Mouse (Mus musculus): Measurements from ENCODE around the gene Irgm1. TPM values are rescaled to one million over a fixed set of nuclear protein-coding genes. Genes with fewer than 3 reads are reported as not detected.

Gene Irgm1
- polyA plus RNA-seq, 1 experiment from 2014 or later: 2.2 TPM

- H3K27me3 ChIP-seq: peaks cover 28% of the 10 kb centered on the region
- ATAC-seq (ENCODE audit: insufficient number of reproducible peaks, insufficient read depth, low FRiP score, low TSS enrichment, low read depth): no peak
Measured at GRCm38 (mm10) chr11:48840805-48841204, 30.7 kb downstream of the Irgm1 start.

GRCm38 (mm10) chr11:48838879-48839680 is 32.4 kb downstream of the Irgm1 start:
- Histone ChIP-seq H3K9me3 (no peaks in the 10 kb centered on the region), H3K4me1 (replicated peaks) (peaks cover 13% of the 10 kb centered on the region; the same call in 1 of the 2 replicates), H3K9ac (replicated peaks) (no peak overlapping the region), H3K36me3 (no peaks in the 10 kb centered on the region), H3K4me3 (replicated peaks) (peak overlapping the region; percentile 92), H3K4me2 (peak overlapping the region; percentile 86), H3K27ac (no peak overlapping the region), H3K27me3 (peaks cover 26% of the 10 kb centered on the region)
- ATAC-seq (ENCODE audit: insufficient number of reproducible peaks, insufficient read depth, low FRiP score, low TSS enrichment, low read depth): no peak
- 70% methylated on average over 10 of the region's 10 CpGs for WGBS

More at GRCm38 (mm10) chr11:48840805-48841204, 30.7 kb downstream of the Irgm1 start:
- Histone ChIP-seq H3K4me3 (replicated peaks) (no peak overlapping the region), H3K4me2 (no peak overlapping the region), H3K9ac (replicated peaks) (no peak overlapping the region), H3K4me1 (replicated peaks) (peaks cover 13% of the 10 kb centered on the region; the same call in 1 of the 2 replicates), H3K27ac (no peak overlapping the region), H3K9me3 (no peaks in the 10 kb centered on the region), H3K36me3 (no peaks in the 10 kb centered on the region)

- Histone ChIP-seq H3K4me1 (replicated peaks) (peaks cover 13% of the 10 kb centered on the region; the same call in 1 of the 2 replicates), H3K9ac (replicated peaks) (peak overlapping the region; percentile 77), H3K4me3 (replicated peaks) (peak overlapping the region; percentile 92), H3K27me3 (peaks cover 26% of the 10 kb centered on the region), H3K27ac (no peak overlapping the region), H3K4me2 (peak overlapping the region; percentile 86), H3K9me3 (no peaks in the 10 kb centered on the region), H3K36me3 (no peaks in the 10 kb centered on the region)
- no peak for ATAC-seq (ENCODE audit: insufficient number of reproducible peaks, insufficient read depth, low FRiP score, low TSS enrichment, low read depth)
- WGBS: 3% methylated on average over 16 of the region's 16 CpGs
Measured at GRCm38 (mm10) chr11:48838181-48838797, 33.2 kb downstream of the Irgm1 start.

- H3K27ac ChIP-seq: 0 out of 2 replicates have a peak overlapping the region, but pooled peaks have one; percentile 5
- H3K9ac ChIP-seq (replicated peaks): peak overlapping the region; percentile 77
- no peaks in the 10 kb centered on the region for H3K9me3 ChIP-seq
- peaks cover 13% of the 10 kb centered on the region; the same call in 1 of the 2 replicates for H3K4me1 ChIP-seq (replicated peaks)
- peak; percentile 10; the same call in 1 of the 2 replicates for ATAC-seq (ENCODE audit: insufficient number of reproducible peaks, insufficient read depth, low FRiP score, low TSS enrichment, low read depth)
- no peaks in the 10 kb centered on the region for H3K36me3 ChIP-seq
- WGBS: under 1% methylated on average over 77 of the region's 77 CpGs
- H3K4me2 ChIP-seq: peak overlapping the region; percentile 86
- peak overlapping the region; percentile 92 for H3K4me3 ChIP-seq (replicated peaks)
- peaks cover 26% of the 10 kb centered on the region for H3K27me3 ChIP-seq
Measured at GRCm38 (mm10) chr11:48837310-48838180, 33.9 kb downstream of the Irgm1 start.

- WGBS: 4% methylated on average over 11 of the region's 11 CpGs
- peaks cover 26% of the 10 kb centered on the region for H3K27me3 ChIP-seq
- no peak for ATAC-seq (ENCODE audit: insufficient number of reproducible peaks, insufficient read depth, low FRiP score, low TSS enrichment, low read depth)
- no peaks in the 10 kb centered on the region for H3K36me3 ChIP-seq
- peak overlapping the region; percentile 92 for H3K4me3 ChIP-seq (replicated peaks)
- peaks cover 13% of the 10 kb centered on the region; the same call in 1 of the 2 replicates for H3K4me1 ChIP-seq (replicated peaks)
- H3K4me2 ChIP-seq: peak overlapping the region; percentile 86
- H3K9me3 ChIP-seq: no peaks in the 10 kb centered on the region
- peak overlapping the region; percentile 77 for H3K9ac ChIP-seq (replicated peaks)
- H3K27ac ChIP-seq: no peak overlapping the region
Measured at GRCm38 (mm10) chr11:48836990-48837309, 34.5 kb downstream of the Irgm1 start.

- H3K27me3 ChIP-seq: peaks cover 26% of the 10 kb centered on the region
- H3K9ac ChIP-seq (replicated peaks): no peak overlapping the region
- WGBS: 75% methylated on average over 6 of the region's 6 CpGs
- no peak overlapping the region for H3K4me3 ChIP-seq (replicated peaks)
- H3K9me3 ChIP-seq: no peaks in the 10 kb centered on the region
- ATAC-seq (ENCODE audit: insufficient number of reproducible peaks, insufficient read depth, low FRiP score, low TSS enrichment, low read depth): no peak
- H3K4me2 ChIP-seq: no peak overlapping the region
- H3K27ac ChIP-seq: no peak overlapping the region
- no peaks in the 10 kb centered on the region for H3K36me3 ChIP-seq
- peaks cover 13% of the 10 kb centered on the region; the same call in 1 of the 2 replicates for H3K4me1 ChIP-seq (replicated peaks)
Measured at GRCm38 (mm10) chr11:48835923-48836322, 35.6 kb downstream of the Irgm1 start.

GRCm38 (mm10) chr11:48833731-48834639 is 37.5 kb downstream of the Irgm1 start:
- H3K4me3 ChIP-seq (replicated peaks): peak overlapping the region; percentile 54
- 1% methylated on average over 30 of the region's 30 CpGs for WGBS
- peak overlapping the region; percentile 52; the same call in 1 of the 2 replicates for H3K9ac ChIP-seq (replicated peaks)
- no peaks in the 10 kb centered on the region for H3K9me3 ChIP-seq
- H3K27me3 ChIP-seq: peaks cover 17% of the 10 kb centered on the region
- no peaks in the 10 kb centered on the region for H3K36me3 ChIP-seq
- peaks cover 13% of the 10 kb centered on the region; the same call in 1 of the 2 replicates for H3K4me1 ChIP-seq (replicated peaks)
- ATAC-seq (ENCODE audit: insufficient number of reproducible peaks, insufficient read depth, low FRiP score, low TSS enrichment, low read depth): peak; percentile 72
- peak overlapping the region; percentile 62 for H3K4me2 ChIP-seq
- H3K27ac ChIP-seq: peak overlapping the region; percentile 41; the same call in 1 of the 2 replicates

GRCm38 (mm10) chr11:48833078-48833730 is 38.3 kb downstream of the Irgm1 start:
- peaks cover 8% of the 10 kb centered on the region; the same call in 1 of the 2 replicates for H3K4me1 ChIP-seq (replicated peaks)
- H3K9me3 ChIP-seq: no peaks in the 10 kb centered on the region
- no peaks in the 10 kb centered on the region for H3K36me3 ChIP-seq
- no peak for ATAC-seq (ENCODE audit: insufficient number of reproducible peaks, insufficient read depth, low FRiP score, low TSS enrichment, low read depth)
- no peak overlapping the region for H3K9ac ChIP-seq (replicated peaks)
- H3K4me3 ChIP-seq (replicated peaks): peak overlapping the region; percentile 54
- H3K4me2 ChIP-seq: peak overlapping the region; percentile 62
- peaks cover 17% of the 10 kb centered on the region for H3K27me3 ChIP-seq
- H3K27ac ChIP-seq: no peak overlapping the region
- 47% methylated on average over 9 of the region's 9 CpGs for WGBS

- H3K27ac ChIP-seq: no peak overlapping the region
- H3K36me3 ChIP-seq: no peaks in the 10 kb centered on the region
- no peaks in the 10 kb centered on the region for H3K4me1 ChIP-seq (replicated peaks)
- WGBS: 78% methylated on average over 2 of the region's 2 CpGs
- H3K27me3 ChIP-seq: peaks cover 6% of the 10 kb centered on the region
- H3K4me3 ChIP-seq (replicated peaks): no peak overlapping the region
- ATAC-seq (ENCODE audit: insufficient number of reproducible peaks, insufficient read depth, low FRiP score, low TSS enrichment, low read depth): no peak
- H3K9ac ChIP-seq (replicated peaks): no peak overlapping the region
- H3K9me3 ChIP-seq: no peaks in the 10 kb centered on the region
- no peak overlapping the region for H3K4me2 ChIP-seq
Measured at GRCm38 (mm10) chr11:48831273-48831672, 40.2 kb downstream of the Irgm1 start.

- no peak overlapping the region for H3K27ac ChIP-seq
- no peaks in the 10 kb centered on the region for H3K9me3 ChIP-seq
- 67% methylated on average over 2 of the region's 2 CpGs for WGBS
- no peaks in the 10 kb centered on the region for H3K27me3 ChIP-seq
- no peak overlapping the region for H3K4me2 ChIP-seq
- H3K36me3 ChIP-seq: no peaks in the 10 kb centered on the region
- ATAC-seq (ENCODE audit: insufficient number of reproducible peaks, insufficient read depth, low FRiP score, low TSS enrichment, low read depth): no peak
- no peak overlapping the region for H3K4me3 ChIP-seq (replicated peaks)
- no peak overlapping the region for H3K9ac ChIP-seq (replicated peaks)
- no peaks in the 10 kb centered on the region for H3K4me1 ChIP-seq (replicated peaks)
Measured at GRCm38 (mm10) chr11:48830279-48830678, 41.2 kb downstream of the Irgm1 start.
